Mouse (Mus musculus): ENCODE measurements around the gene Dnajb4. TPM values are rescaled to one million over a fixed set of nuclear protein-coding genes. Genes with fewer than 3 reads are reported as not detected.
"Not testable (repeated sequence)": the region's sequence is repeated elsewhere in the genome, so short reads cannot be mapped to it uniquely, and the experiment has no call there.

The Dnajb4 gene
- total and polyA plus RNA-seq, 2 experiments from 2014 or later: 54.5 to 60.1 TPM

GRCm38 (mm10) chr3:152201181-152201580, 8.9 kb downstream of the Dnajb4 start:
- Histone ChIP-seq H3K27ac (ENCODE audit: low read depth) (no peak overlapping the region), H3K36me3 (replicated peaks; ENCODE audit: control insufficient read depth, insufficient read depth, low read length) (no peaks in the 10 kb centered on the region), H3K9ac (replicated peaks; ENCODE audit: low read depth, low read length) (no peak overlapping the region), H3K4me1 (ENCODE audit: control insufficient read depth, insufficient read depth) (no peaks in the 10 kb centered on the region), H3K4me2 (ENCODE audit: low read depth, low read length) (no peak overlapping the region), H3K4me3 (ENCODE audit: low read depth, low read length) (no peak overlapping the region), H3K27me3 (ENCODE audit: control insufficient read depth, insufficient read depth, low read length) (no peaks in the 10 kb centered on the region), H3K9me3 (replicated peaks; ENCODE audit: control insufficient read depth, low read length) (no peaks in the 10 kb centered on the region)
- DNase-seq (ENCODE audit: low spot score) (no peak), ATAC-seq (ENCODE audit: insufficient read depth, low read depth) (no peak)
- TF ChIP-seq EP300 (IDR thresholded peaks at IDR 0.05; ENCODE audit: low read depth) (no peak), CTCF (IDR thresholded peaks at IDR 0.05; ENCODE audit: low read depth) (no peak)
- 86% methylated on average over 3 of the region's 3 CpGs for WGBS

- 67% methylated on average over 3 of the region's 3 CpGs for WGBS
- DNase-seq (ENCODE audit: low spot score): no peak
- Histone ChIP-seq H3K4me2 (ENCODE audit: low read depth, low read length) (no peak overlapping the region), H3K27me3 (ENCODE audit: control insufficient read depth, insufficient read depth, low read length) (no peaks in the 10 kb centered on the region), H3K27ac (ENCODE audit: low read depth) (no peak overlapping the region), H3K4me1 (ENCODE audit: control insufficient read depth, insufficient read depth) (no peaks in the 10 kb centered on the region), H3K9me3 (replicated peaks; ENCODE audit: control insufficient read depth, low read length) (no peaks in the 10 kb centered on the region), H3K9ac (replicated peaks; ENCODE audit: low read depth, low read length) (no peak overlapping the region), H3K4me3 (ENCODE audit: low read depth, low read length) (no peak overlapping the region), H3K36me3 (replicated peaks; ENCODE audit: control insufficient read depth, insufficient read depth, low read length) (no peaks in the 10 kb centered on the region)
- TF ChIP-seq CTCF (IDR thresholded peaks at IDR 0.05; ENCODE audit: low read depth): no peak
- no peak for TF ChIP-seq EP300 (IDR thresholded peaks at IDR 0.05; ENCODE audit: low read depth)
- no peak for ATAC-seq (ENCODE audit: insufficient read depth, low read depth)
Measured at GRCm38 (mm10) chr3:152199125-152199524, 11.0 kb downstream of the Dnajb4 start.

- H3K9ac ChIP-seq (replicated peaks; ENCODE audit: low read depth, low read length); H3K4me3 ChIP-seq (ENCODE audit: low read depth, low read length); H3K36me3 ChIP-seq (replicated peaks; ENCODE audit: control insufficient read depth, insufficient read depth, low read length); H3K27me3 ChIP-seq (ENCODE audit: control insufficient read depth, insufficient read depth, low read length); H3K9me3 ChIP-seq (replicated peaks; ENCODE audit: control insufficient read depth, low read length); H3K27ac ChIP-seq (ENCODE audit: low read depth); H3K4me1 ChIP-seq (ENCODE audit: control insufficient read depth, insufficient read depth); ATAC-seq (ENCODE audit: insufficient read depth, low read depth); H3K4me2 ChIP-seq (ENCODE audit: low read depth, low read length); DNase-seq (ENCODE audit: low spot score): not testable (repeated sequence)
- 38% methylated on average over 2 of the region's 2 CpGs for WGBS
Measured at GRCm38 (mm10) chr3:152197246-152197645, 12.9 kb downstream of the Dnajb4 start.

- WGBS: under 1% methylated on average over 17 of the region's 17 CpGs
- DNase-seq (ENCODE audit: low spot score) (peak; percentile 99), ATAC-seq (ENCODE audit: insufficient read depth, low read depth) (peak; percentile 98)
- H3K4me2 ChIP-seq (ENCODE audit: low read depth, low read length): peak overlapping the region; percentile 61
- peaks cover 10% of the 10 kb centered on the region for H3K4me1 ChIP-seq (ENCODE audit: control insufficient read depth, insufficient read depth)
- peak overlapping the region; percentile 93 for H3K27ac ChIP-seq (ENCODE audit: low read depth)
- no peak for TF ChIP-seq EP300 (IDR thresholded peaks at IDR 0.05; ENCODE audit: low read depth)
- TF ChIP-seq CTCF (IDR thresholded peaks at IDR 0.05; ENCODE audit: low read depth): no peak
- no peaks in the 10 kb centered on the region for H3K36me3 ChIP-seq (replicated peaks; ENCODE audit: control insufficient read depth, insufficient read depth, low read length)
- H3K9ac ChIP-seq (replicated peaks; ENCODE audit: low read depth, low read length): peak overlapping the region; percentile 83
- peak overlapping the region; percentile 78 for H3K4me3 ChIP-seq (ENCODE audit: low read depth, low read length)
- H3K9me3 ChIP-seq (replicated peaks; ENCODE audit: control insufficient read depth, low read length): no peaks in the 10 kb centered on the region
- no peaks in the 10 kb centered on the region for H3K27me3 ChIP-seq (ENCODE audit: control insufficient read depth, insufficient read depth, low read length)
Measured at GRCm38 (mm10) chr3:152193635-152194097, 16.4 kb downstream of the Dnajb4 start.

- Histone ChIP-seq H3K4me2 (ENCODE audit: low read depth, low read length) (peak overlapping the region; percentile 61), H3K9me3 (replicated peaks; ENCODE audit: control insufficient read depth, low read length) (no peaks in the 10 kb centered on the region), H3K36me3 (replicated peaks; ENCODE audit: control insufficient read depth, insufficient read depth, low read length) (no peaks in the 10 kb centered on the region), H3K27me3 (ENCODE audit: control insufficient read depth, insufficient read depth, low read length) (no peaks in the 10 kb centered on the region), H3K4me3 (ENCODE audit: low read depth, low read length) (peak overlapping the region; percentile 78), H3K9ac (replicated peaks; ENCODE audit: low read depth, low read length) (peak overlapping the region; percentile 83), H3K4me1 (ENCODE audit: control insufficient read depth, insufficient read depth) (peaks cover 11% of the 10 kb centered on the region), H3K27ac (ENCODE audit: low read depth) (peak overlapping the region; percentile 93)
- TF ChIP-seq EP300 (IDR thresholded peaks at IDR 0.05; ENCODE audit: low read depth): no peak
- no peak for TF ChIP-seq CTCF (IDR thresholded peaks at IDR 0.05; ENCODE audit: low read depth)
- ATAC-seq (ENCODE audit: insufficient read depth, low read depth): no peak
- DNase-seq (ENCODE audit: low spot score): no peak
- WGBS: under 1% methylated on average over 7 of the region's 7 CpGs
Measured at GRCm38 (mm10) chr3:152193177-152193576, 16.9 kb downstream of the Dnajb4 start.

- DNase-seq (ENCODE audit: low spot score) (peak; percentile 86), ATAC-seq (ENCODE audit: insufficient read depth, low read depth) (peak; percentile 19; the same call in 1 of the 2 replicates)
- Histone ChIP-seq H3K36me3 (replicated peaks; ENCODE audit: control insufficient read depth, insufficient read depth, low read length) (no peaks in the 10 kb centered on the region), H3K27ac (ENCODE audit: low read depth) (peak overlapping the region; percentile 96), H3K4me2 (ENCODE audit: low read depth, low read length) (peak overlapping the region; percentile 70), H3K9ac (replicated peaks; ENCODE audit: low read depth, low read length) (peak overlapping the region; percentile 77), H3K4me1 (ENCODE audit: control insufficient read depth, insufficient read depth) (peaks cover 16% of the 10 kb centered on the region), H3K4me3 (ENCODE audit: low read depth, low read length) (peak overlapping the region; percentile 78), H3K27me3 (ENCODE audit: control insufficient read depth, insufficient read depth, low read length) (no peaks in the 10 kb centered on the region), H3K9me3 (replicated peaks; ENCODE audit: control insufficient read depth, low read length) (no peaks in the 10 kb centered on the region)
- TF ChIP-seq EP300 (IDR thresholded peaks at IDR 0.05; ENCODE audit: low read depth) (no peak), CTCF (IDR thresholded peaks at IDR 0.05; ENCODE audit: low read depth) (no peak)
- 7% methylated on average over 9 of the region's 11 CpGs for WGBS
Measured at GRCm38 (mm10) chr3:152192238-152192931, 17.7 kb downstream of the Dnajb4 start.
